Mouse (Mus musculus): ENCODE results near the gene Grm4. TPM values are rescaled to one million over a fixed set of nuclear protein-coding genes. Genes with fewer than 3 reads are reported as not detected.

Gene Grm4
- total and polyA plus RNA-seq, 3 experiments = 0.13 to 0.47 (median 0.16) TPM

DNA sequence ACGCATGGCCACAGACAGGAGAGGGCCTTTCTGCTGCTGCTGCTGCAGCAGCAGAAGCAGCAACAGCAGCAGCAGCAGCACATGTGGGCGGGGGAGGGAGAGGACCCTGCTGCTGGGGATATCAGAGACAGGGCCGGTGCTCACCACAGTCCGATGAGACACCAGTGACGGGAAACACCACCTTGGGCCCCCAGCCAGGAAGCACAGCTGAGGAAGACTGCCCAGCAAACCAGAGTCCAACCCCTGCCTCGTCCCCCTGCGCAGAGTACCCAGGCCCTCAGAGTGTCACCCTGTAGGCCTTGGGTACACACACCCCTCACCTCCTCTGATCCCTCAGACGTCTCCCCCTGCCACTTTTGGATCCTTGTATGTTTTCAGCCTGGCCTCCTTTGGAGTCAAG is 35.3 kb downstream of the Grm4 start:
- no peaks in the 10 kb centered on the region for H3K4me1 ChIP-seq (ENCODE audit: control insufficient read depth, insufficient read depth, low read length)
- TF ChIP-seq CTCF (IDR thresholded peaks at IDR 0.05) (no peak), EP300 (IDR thresholded peaks at IDR 0.05; ENCODE audit: insufficient read depth, low read depth, low read length) (no peak), POLR2A (IDR thresholded peaks at IDR 0.05; ENCODE audit: insufficient read depth, low read depth, low read length) (no peak)
- WGBS = 45% methylated on average over 8 of the region's 8 CpGs
- no peak overlapping the region for H3K27ac ChIP-seq
- no peak overlapping the region for H3K9ac ChIP-seq (ENCODE audit: low read depth, low read length)
- no peaks in the 10 kb centered on the region for H3K27me3 ChIP-seq (ENCODE audit: control insufficient read depth, insufficient read depth, low read length)
- no peak overlapping the region for H3K4me3 ChIP-seq
- H3K79me2 ChIP-seq (replicated peaks; ENCODE audit: control insufficient read depth, insufficient read depth, low read length) = no peaks in the 10 kb centered on the region
- no peak for DNase-seq
- no peaks in the 10 kb centered on the region for H3K36me3 ChIP-seq (ENCODE audit: control insufficient read depth, insufficient read depth, low read length)
- intact Hi-C loops (cut with DNase I) = no loop called here

DNA sequence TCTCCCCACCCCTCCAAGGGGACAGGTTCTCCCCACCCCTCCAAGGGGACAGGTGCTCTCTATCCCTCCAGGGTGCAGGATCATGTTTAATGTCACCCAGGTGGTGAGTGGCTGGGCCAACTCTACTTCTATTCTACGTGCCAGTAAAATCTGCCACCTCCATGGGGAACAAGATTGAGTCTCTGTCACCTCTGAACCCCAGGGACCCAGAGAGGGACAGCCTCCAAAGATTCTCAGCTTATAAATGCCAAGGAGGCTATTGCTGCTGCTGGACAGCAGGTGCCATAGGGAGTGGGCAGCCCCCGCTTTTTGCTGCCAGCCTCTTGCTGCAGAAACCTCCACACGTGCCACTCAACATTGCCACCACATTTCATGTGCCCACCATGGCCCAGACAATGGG is 37.6 kb downstream of the Grm4 start:
- Histone ChIP-seq H3K9ac (ENCODE audit: low read depth, low read length) (no peak overlapping the region), H3K36me3 (ENCODE audit: control insufficient read depth, insufficient read depth, low read length) (no peaks in the 10 kb centered on the region), H3K79me2 (replicated peaks; ENCODE audit: control insufficient read depth, insufficient read depth, low read length) (no peaks in the 10 kb centered on the region), H3K4me1 (ENCODE audit: control insufficient read depth, insufficient read depth, low read length) (no peaks in the 10 kb centered on the region), H3K4me3 (no peak overlapping the region), H3K27me3 (ENCODE audit: control insufficient read depth, insufficient read depth, low read length) (no peaks in the 10 kb centered on the region), H3K27ac (no peak overlapping the region)
- no peak for DNase-seq
- TF ChIP-seq POLR2A (IDR thresholded peaks at IDR 0.05; ENCODE audit: insufficient read depth, low read depth, low read length) (no peak), CTCF (IDR thresholded peaks at IDR 0.05) (no peak), EP300 (IDR thresholded peaks at IDR 0.05; ENCODE audit: insufficient read depth, low read depth, low read length) (no peak)
- WGBS = 74% methylated on average over 3 of the region's 3 CpGs
- intact Hi-C loops (cut with DNase I) = no loop called here

DNA sequence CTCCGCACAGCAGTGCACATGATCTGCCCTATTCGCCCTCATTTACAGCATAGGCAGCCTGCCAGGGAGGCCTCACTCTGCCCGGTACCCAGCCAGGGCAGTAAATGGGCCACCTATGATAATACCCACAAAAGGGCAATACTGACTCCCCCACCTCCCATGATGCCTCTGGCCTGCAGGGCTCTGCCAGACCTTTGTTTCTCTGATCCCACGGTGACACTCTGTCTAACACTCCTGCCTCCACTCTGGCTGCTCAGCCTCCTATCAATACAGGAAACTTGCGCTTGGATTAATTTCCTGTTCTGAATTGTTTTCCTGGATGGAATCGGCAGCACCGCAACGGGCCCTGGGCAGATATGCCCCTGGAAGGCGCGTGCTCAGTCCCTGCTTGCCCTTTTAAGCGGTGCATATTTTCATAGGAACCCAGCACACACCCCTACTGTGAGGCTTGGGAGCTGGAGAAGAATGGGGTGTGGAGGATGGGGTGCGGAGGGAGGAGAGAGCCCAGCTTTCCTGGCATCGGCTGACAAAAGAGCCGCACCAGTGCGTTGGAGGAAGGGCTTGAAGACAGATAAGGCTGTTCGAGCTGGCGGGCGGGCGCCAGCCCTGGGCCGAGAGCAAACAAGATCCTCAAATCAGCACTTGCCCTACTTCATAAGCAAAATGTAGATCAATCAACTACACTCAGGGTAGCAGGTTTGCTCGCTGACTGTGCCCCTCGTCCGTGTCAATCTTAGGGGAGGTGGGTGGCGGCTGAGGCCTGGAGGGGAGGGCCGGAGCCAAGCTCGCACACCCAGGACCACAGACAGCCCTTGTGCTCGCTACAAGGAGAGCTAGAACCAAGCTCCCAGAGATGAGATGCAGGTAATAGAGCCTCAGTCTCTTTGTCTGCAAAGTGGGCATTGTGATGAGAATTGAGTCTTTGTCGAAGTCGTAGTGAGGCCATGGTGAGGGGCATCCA is 40.8 kb downstream of the Grm4 start:
- intact Hi-C loops (cut with DNase I) = no loop called here
- Histone ChIP-seq H3K4me3 (no peak overlapping the region), H3K9ac (ENCODE audit: low read depth, low read length) (no peak overlapping the region), H3K79me2 (replicated peaks; ENCODE audit: control insufficient read depth, insufficient read depth, low read length) (no peaks in the 10 kb centered on the region), H3K27me3 (ENCODE audit: control insufficient read depth, insufficient read depth, low read length) (no peaks in the 10 kb centered on the region), H3K4me1 (ENCODE audit: control insufficient read depth, insufficient read depth, low read length) (no peaks in the 10 kb centered on the region), H3K27ac (no peak overlapping the region), H3K36me3 (ENCODE audit: control insufficient read depth, insufficient read depth, low read length) (no peaks in the 10 kb centered on the region)
- DNase-seq = peak; percentile 23 to 40
- TF ChIP-seq EP300 (IDR thresholded peaks at IDR 0.05; ENCODE audit: insufficient read depth, low read depth, low read length) (0 out of 2 replicates have a peak, but pooled peaks have one; percentile 22), POLR2A (IDR thresholded peaks at IDR 0.05; ENCODE audit: insufficient read depth, low read depth, low read length) (no peak)
- 21% methylated on average over 29 of the region's 29 CpGs for WGBS

DNA sequence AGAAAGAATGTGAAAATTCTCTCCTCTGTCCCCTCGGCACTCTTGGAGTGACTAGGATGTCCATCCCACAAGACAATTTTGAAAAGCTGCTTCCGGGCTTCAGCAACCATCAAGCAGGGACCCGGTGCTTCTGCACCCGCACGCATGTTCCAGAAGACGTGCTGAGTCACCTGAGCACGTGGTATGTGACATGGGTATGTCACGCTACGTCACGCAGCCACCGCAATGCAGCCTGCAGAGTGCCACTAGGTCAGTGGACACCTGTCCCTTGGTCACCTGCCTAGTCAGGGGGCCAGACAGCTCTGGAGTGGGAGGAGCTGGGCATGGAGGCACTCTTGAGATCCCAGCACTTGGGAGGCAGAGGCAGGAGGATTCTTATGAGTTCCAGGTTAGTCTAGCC is 45.6 kb downstream of the Grm4 start:
- Histone ChIP-seq H3K27ac (no peak overlapping the region), H3K36me3 (ENCODE audit: control insufficient read depth, insufficient read depth, low read length) (no peaks in the 10 kb centered on the region), H3K79me2 (replicated peaks; ENCODE audit: control insufficient read depth, insufficient read depth, low read length) (no peaks in the 10 kb centered on the region), H3K9ac (ENCODE audit: low read depth, low read length) (no peak overlapping the region), H3K27me3 (ENCODE audit: control insufficient read depth, insufficient read depth, low read length) (no peaks in the 10 kb centered on the region), H3K4me1 (ENCODE audit: control insufficient read depth, insufficient read depth, low read length) (no peaks in the 10 kb centered on the region), H3K4me3 (no peak overlapping the region)
- no peak for DNase-seq
- TF ChIP-seq CTCF (IDR thresholded peaks at IDR 0.05) (no peak), POLR2A (IDR thresholded peaks at IDR 0.05; ENCODE audit: insufficient read depth, low read depth, low read length) (no peak), EP300 (IDR thresholded peaks at IDR 0.05; ENCODE audit: insufficient read depth, low read depth, low read length) (no peak)
- intact Hi-C loops (cut with DNase I) = no loop called here
- WGBS = 82% methylated on average over 11 of the region's 11 CpGs

GRCm38 (mm10) chr17:27466620-27467019 is 54.6 kb downstream of the Grm4 start:
- TF ChIP-seq POLR2A (IDR thresholded peaks at IDR 0.05; ENCODE audit: insufficient read depth, low read depth, low read length) = no peak
- no peak for TF ChIP-seq EP300 (IDR thresholded peaks at IDR 0.05; ENCODE audit: insufficient read depth, low read depth, low read length)
- no peak for TF ChIP-seq CTCF (IDR thresholded peaks at IDR 0.05)
- H3K27me3 ChIP-seq (ENCODE audit: control insufficient read depth, insufficient read depth, low read length) = no peaks in the 10 kb centered on the region
- no peaks in the 10 kb centered on the region for H3K36me3 ChIP-seq (ENCODE audit: control insufficient read depth, insufficient read depth, low read length)
- intact Hi-C loops (cut with DNase I) = no loop called here
- H3K4me3 ChIP-seq = no peak overlapping the region
- no peak overlapping the region for H3K27ac ChIP-seq
- H3K9ac ChIP-seq (ENCODE audit: low read depth, low read length) = no peak overlapping the region
- H3K79me2 ChIP-seq (replicated peaks; ENCODE audit: control insufficient read depth, insufficient read depth, low read length) = no peaks in the 10 kb centered on the region
- no peaks in the 10 kb centered on the region for H3K4me1 ChIP-seq (ENCODE audit: control insufficient read depth, insufficient read depth, low read length)
- DNase-seq = peak; percentile 31 to 55
- 16% methylated on average over 6 of the region's 6 CpGs for WGBS

GRCm38 (mm10) chr17:27465924-27466323 is 55.3 kb downstream of the Grm4 start:
- Histone ChIP-seq H3K4me1 (ENCODE audit: control insufficient read depth, insufficient read depth, low read length) (no peaks in the 10 kb centered on the region), H3K9ac (ENCODE audit: low read depth, low read length) (no peak overlapping the region), H3K27me3 (ENCODE audit: control insufficient read depth, insufficient read depth, low read length) (no peaks in the 10 kb centered on the region), H3K27ac (no peak overlapping the region), H3K36me3 (ENCODE audit: control insufficient read depth, insufficient read depth, low read length) (no peaks in the 10 kb centered on the region), H3K79me2 (replicated peaks; ENCODE audit: control insufficient read depth, insufficient read depth, low read length) (no peaks in the 10 kb centered on the region), H3K4me3 (no peak overlapping the region)
- intact Hi-C loops (cut with DNase I) = no loop called here
- TF ChIP-seq POLR2A (IDR thresholded peaks at IDR 0.05; ENCODE audit: insufficient read depth, low read depth, low read length) (no peak), CTCF (IDR thresholded peaks at IDR 0.05) (no peak), EP300 (IDR thresholded peaks at IDR 0.05; ENCODE audit: insufficient read depth, low read depth, low read length) (no peak)
- WGBS = 74% methylated on average over 8 of the region's 8 CpGs
- no peak for DNase-seq

Data from heart, adult 2 months (tissue).